Mouse (Mus musculus): Measurements from ENCODE around the gene Olfr643. TPM values are rescaled to one million over a fixed set of nuclear protein-coding genes. Genes with fewer than 3 reads are reported as not detected.

Gene Olfr643
- total RNA-seq, 2 experiments from 2014 or later = not detected

- DNase-seq = no peak
- TF ChIP-seq CTCF (IDR thresholded peaks at IDR 0.05) = no peak
- intact Hi-C loops (cut with DNase I) = no loop called here
Measured at GRCm38 (mm10) chr7:104071769-104072168, 65.4 kb downstream of the Olfr643 start, which contains the start of gene Olfr644. Olfr644 (minus strand) TSS chr7:104071869.

GRCm38 (mm10) chr7:104061345-104061744, 75.9 kb downstream of the Olfr643 start, which contains the start of gene 4930516K23Rik:
4930516K23Rik (minus strand) TSS chr7:104061445.
- TF ChIP-seq CTCF (IDR thresholded peaks at IDR 0.05) = no peak
- intact Hi-C loops (cut with DNase I) = no loop called here
- no peak within 1 kb of the TSS for H3K4me3 ChIP-seq
- H3K27ac ChIP-seq = no peak within 1 kb of the TSS
- no peak for DNase-seq

More at GRCm38 (mm10) chr7:104071769-104072168, 65.4 kb downstream of the Olfr643 start, which contains the start of gene Olfr644:
- no peak within 1 kb of the TSS for H3K4me3 ChIP-seq
- H3K27ac ChIP-seq = no peak within 1 kb of the TSS

- Histone ChIP-seq H3K27ac (no peak overlapping the region), H3K4me3 (no peak overlapping the region)
- intact Hi-C loops (cut with DNase I) = no loop called here
- TF ChIP-seq CTCF (IDR thresholded peaks at IDR 0.05) = no peak
- no peak for DNase-seq
Measured at GRCm38 (mm10) chr7:104059215-104059614, 78.0 kb downstream of the Olfr643 start.

- intact Hi-C loops (cut with DNase I) = no loop called here
- TF ChIP-seq CTCF (IDR thresholded peaks at IDR 0.05) = no peak
- no peak for DNase-seq
- Histone ChIP-seq H3K27ac (no peak within 1 kb of the TSS), H3K4me3 (no peak within 1 kb of the TSS)
Measured at GRCm38 (mm10) chr7:104052566-104052965, 84.6 kb downstream of the Olfr643 start, which contains the start of gene Olfr642. Olfr642 (minus strand) TSS chr7:104052666.

GRCm38 (mm10) chr7:104050745-104051144, 86.5 kb downstream of the Olfr643 start:
- no peak overlapping the region for H3K4me3 ChIP-seq
- intact Hi-C loops (cut with DNase I) = no loop called here
- TF ChIP-seq CTCF (IDR thresholded peaks at IDR 0.05) = no peak
- no peak overlapping the region for H3K27ac ChIP-seq
- DNase-seq = no peak

DNA sequence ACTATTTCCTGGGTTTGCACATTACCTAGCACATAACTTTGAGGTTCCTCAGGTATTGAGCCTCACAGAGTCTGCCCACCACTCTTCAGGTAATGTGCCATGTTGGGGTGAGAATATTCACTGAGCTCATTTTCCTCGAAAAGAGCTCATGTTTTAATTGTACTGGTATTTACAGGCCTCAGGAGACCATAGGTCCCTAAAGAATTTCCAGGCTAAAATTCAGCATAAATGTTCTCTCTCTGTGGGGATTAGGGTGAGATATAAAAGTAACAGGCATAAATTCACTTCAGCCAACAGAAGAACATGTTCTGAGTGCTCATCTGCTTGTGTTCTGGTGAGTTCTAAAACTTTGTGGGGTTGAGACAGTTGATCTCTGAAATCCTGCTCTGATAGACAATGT, 102.1 kb downstream of the Olfr643 start, which contains the start of gene Olfr641:
Gene Olfr641 (plus strand): TSS at position 301 of the 400 bp plus-strand sequence.
- no peak within 1 kb of the TSS for H3K27ac ChIP-seq
- TF ChIP-seq CTCF (IDR thresholded peaks at IDR 0.05) = no peak
- H3K4me3 ChIP-seq = no peak within 1 kb of the TSS
- intact Hi-C loops (cut with DNase I) = no loop called here
- no peak for DNase-seq

GRCm38 (mm10) chr7:104026978-104027377, 110.2 kb downstream of the Olfr643 start:
- Histone ChIP-seq H3K4me3 (no peak overlapping the region), H3K27ac (no peak overlapping the region)
- DNase-seq = no peak
- TF ChIP-seq CTCF (IDR thresholded peaks at IDR 0.05) = no peak
- intact Hi-C loops (cut with DNase I) = no loop called here

- intact Hi-C loops (cut with DNase I) = no loop called here
- H3K4me3 ChIP-seq = no peak within 1 kb of the TSS
Measured at GRCm38 (mm10) chr7:104025473-104025872, 111.7 kb downstream of the Olfr643 start, which contains the start of gene Olfr640. Olfr640 (minus strand) TSS chr7:104025573.

GRCm38 (mm10) chr7:104021651-104022050, 115.6 kb downstream of the Olfr643 start:
- H3K4me3 ChIP-seq = no peak overlapping the region
- intact Hi-C loops (cut with DNase I) = no loop called here
- no peak for DNase-seq
- no peak for TF ChIP-seq CTCF (IDR thresholded peaks at IDR 0.05)
- H3K27ac ChIP-seq = no peak overlapping the region

More at GRCm38 (mm10) chr7:104025473-104025872, 111.7 kb downstream of the Olfr643 start, which contains the start of gene Olfr640:
- no peak for TF ChIP-seq CTCF (IDR thresholded peaks at IDR 0.05)
- H3K27ac ChIP-seq = no peak within 1 kb of the TSS
- no peak for DNase-seq

- no peak for DNase-seq
- H3K4me3 ChIP-seq = no peak overlapping the region
- intact Hi-C loops (cut with DNase I) = no loop called here
- no peak overlapping the region for H3K27ac ChIP-seq
- TF ChIP-seq CTCF (IDR thresholded peaks at IDR 0.05) = no peak
Measured at GRCm38 (mm10) chr7:104018953-104019352, 118.3 kb downstream of the Olfr643 start.

GRCm38 (mm10) chr7:104017203-104017602, 120.0 kb downstream of the Olfr643 start, which contains the start of gene Olfr639:
Olfr639 (minus strand) TSS chr7:104017303.
- no peak within 1 kb of the TSS for H3K27ac ChIP-seq
- TF ChIP-seq CTCF (IDR thresholded peaks at IDR 0.05) = no peak
- DNase-seq = no peak
- intact Hi-C loops (cut with DNase I) = no loop called here
- no peak within 1 kb of the TSS for H3K4me3 ChIP-seq

DNA sequence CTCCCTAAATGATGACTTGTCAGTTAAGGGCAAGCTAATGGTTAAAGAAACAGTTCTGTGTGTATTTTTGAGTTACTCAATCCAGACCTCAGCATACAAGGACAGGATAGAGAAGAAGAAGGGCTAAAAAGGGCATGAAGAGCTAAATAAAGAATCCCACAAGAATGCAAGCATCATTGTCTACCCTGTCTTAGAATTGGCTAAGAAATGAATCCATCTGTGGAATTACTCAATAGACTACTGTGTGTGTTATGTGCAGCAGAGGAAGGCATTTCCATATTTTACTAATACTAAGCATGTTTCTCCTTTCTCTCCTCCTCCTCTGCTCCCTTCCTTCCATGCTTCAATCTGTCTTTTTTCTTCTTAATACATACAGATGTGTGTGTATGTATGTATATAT, 138.1 kb downstream of the Olfr643 start:
- TF ChIP-seq CTCF (IDR thresholded peaks at IDR 0.05) = no peak
- intact Hi-C loops (cut with DNase I) = no loop called here

DNA sequence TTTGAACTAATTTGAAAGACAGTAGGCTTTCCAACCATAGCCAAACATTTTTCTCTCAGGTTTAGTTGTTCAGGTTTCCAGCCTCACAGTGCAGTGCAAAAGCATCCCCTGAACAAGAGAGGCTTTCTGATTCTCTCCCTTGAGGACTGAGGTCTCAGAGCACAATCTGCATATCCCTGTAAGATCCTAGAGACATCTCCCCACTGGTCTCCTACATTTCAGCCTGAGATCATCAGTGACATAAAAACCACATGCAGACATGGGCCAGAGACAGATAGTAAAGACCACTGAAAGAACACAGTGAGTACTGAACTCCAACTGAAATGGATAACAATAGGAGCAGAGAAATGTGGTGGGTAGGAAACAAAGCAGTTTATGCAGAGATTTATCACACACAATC, 138.8 kb downstream of the Olfr643 start, which contains the start of gene Olfr638:
Gene Olfr638 (plus strand): TSS at position 301 of the 400 bp plus-strand sequence.
- no peak for TF ChIP-seq CTCF (IDR thresholded peaks at IDR 0.05)
- H3K4me3 ChIP-seq = no peak within 1 kb of the TSS
- no peak within 1 kb of the TSS for H3K27ac ChIP-seq
- intact Hi-C loops (cut with DNase I) = no loop called here
- no peak for DNase-seq

More for the DNA sequence above, 138.1 kb downstream of the Olfr643 start:
- H3K4me3 ChIP-seq = no peak overlapping the region
- no peak overlapping the region for H3K27ac ChIP-seq
- no peak for DNase-seq

- Histone ChIP-seq H3K4me3 (no peak overlapping the region), H3K27ac (no peak overlapping the region)
- DNase-seq = no peak
- TF ChIP-seq CTCF (IDR thresholded peaks at IDR 0.05) = no peak
- intact Hi-C loops (cut with DNase I) = no loop called here
Measured at GRCm38 (mm10) chr7:103971782-103972181, 165.4 kb downstream of the Olfr643 start.

Data from gastrocnemius, adult 2 months (tissue).